Mouse (Mus musculus) lung, postnatal 0 days (tissue): ENCODE measurements around the gene Cd300lg.

Source experiments
- CTCF ChIP-seq: IDR thresholded peaks from 2 replicates; pipeline ENCODE4 v1.5.1; 2016; ENCODE audit warnings: antibody characterized with exemption, mild to moderate bottlenecking
- EP300 ChIP-seq: IDR thresholded peaks from 2 replicates; pipeline ENCODE4 v1.6.1; 2016; ENCODE audit warnings: antibody characterized with exemption, mild to moderate bottlenecking, control low read depth

- TF ChIP-seq EP300, result no peak
- TF ChIP-seq CTCF, result 0 out of 2 replicates have a peak, but pooled peaks have one; percentile 20
Measured at GRCm38 (mm10) chr11:102027361-102028017, 13.8 kb upstream of the Cd300lg start.
